Mouse (Mus musculus): ENCODE data around the gene Gm20388.

DNA sequence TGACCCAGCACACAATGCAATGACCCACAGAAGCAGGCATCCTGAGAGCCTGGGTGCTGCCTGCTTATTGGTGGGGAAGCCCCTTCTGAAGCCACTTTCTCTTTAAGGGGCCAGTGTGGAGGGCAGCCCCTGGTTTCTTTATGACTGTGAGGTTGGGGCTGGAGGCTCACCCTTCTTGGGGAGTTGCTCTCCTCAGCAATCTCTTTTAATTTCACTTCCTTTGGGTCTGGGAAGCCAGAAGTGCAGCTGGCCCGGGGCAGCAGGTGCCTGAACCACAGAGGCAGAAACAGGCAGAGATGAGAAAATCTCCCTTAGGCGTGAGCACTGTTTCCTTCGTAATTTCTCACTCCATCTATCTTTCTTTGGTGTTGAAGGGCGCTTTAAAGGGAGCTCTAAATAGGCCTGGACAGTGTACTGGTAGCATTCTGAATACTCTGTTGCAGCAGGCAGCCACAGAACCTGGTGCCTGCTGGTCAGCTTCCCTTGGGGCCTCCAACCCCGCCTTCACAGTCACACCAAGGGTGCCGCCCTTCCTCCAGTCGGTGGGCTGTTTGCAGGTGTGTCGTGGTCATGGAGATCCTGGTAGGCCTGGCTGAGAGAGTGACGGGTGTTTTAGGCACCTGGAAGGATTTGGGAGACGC is 2791.8 kb downstream of the Gm20388 start:
- TF ChIP-seq MAFK (IDR thresholded peaks at IDR 0.05; ENCODE audit: insufficient read depth, low read depth, low read length) (no peak), HCFC1 (IDR thresholded peaks at IDR 0.05; ENCODE audit: borderline replicate concordance, insufficient read depth, low read length) (no peak), ZNF384 (IDR thresholded peaks at IDR 0.05; ENCODE audit: low read depth, low read length) (no peak), CHD2 (IDR thresholded peaks at IDR 0.05; ENCODE audit: low read depth, low read length) (no peak)
